Comparison of ENCODE assay signal across 11 mouse cellular contexts in genomic region chr12:27928366-27928963, GRCm38 (mm10).
DNase-seq lines count a peak whose midpoint lies in the region; ATAC-seq lines count a peak whose summit lies in the region.
"Had no signal": no experiment of that assay in that cellular context is flagged by ENCODE, and none has a peak within 500 bp of the region (broad histone marks: within the 10 kb centered on the region; RNA-seq: fewer than 3 reads in every experiment).

No protein-coding gene starts in this region.

- H3K36me3 ChIP-seq in kidney, embryonic 15.5 days, result no peaks in the 10 kb centered on the region
- no peaks in the 10 kb centered on the region for H3K36me3 ChIP-seq in embryonic facial prominence, embryonic 14.5 days (ENCODE audit: control insufficient read depth, insufficient read depth, low read length)
- no peaks in the 10 kb centered on the region for H3K36me3 ChIP-seq in limb, embryonic 12.5 days
- H3K36me3 ChIP-seq: G1E; heart, embryonic 15.5 days had no signal

- no peak overlapping the region for H3K4me2 ChIP-seq in kidney, embryonic 15.5 days
- 0 out of 2 replicates have a peak overlapping the region, but pooled peaks have one; percentile 6 for H3K4me2 ChIP-seq in embryonic facial prominence, embryonic 14.5 days (ENCODE audit: low read depth, low read length)
- no peak overlapping the region; the same call in 1 of the 2 replicates for H3K4me2 ChIP-seq in limb, embryonic 12.5 days
- H3K4me2 ChIP-seq: heart, embryonic 15.5 days had no signal

- no peaks in the 10 kb centered on the region for H3K9me3 ChIP-seq in kidney, embryonic 15.5 days (replicated peaks)
- no peaks in the 10 kb centered on the region for H3K9me3 ChIP-seq in embryonic facial prominence, embryonic 14.5 days (ENCODE audit: control insufficient read depth, low read length)
- H3K9me3 ChIP-seq in limb, embryonic 12.5 days, result peaks cover 7% of the 10 kb centered on the region; the same call in 1 of the 2 replicates
- H3K9me3 ChIP-seq: heart, embryonic 15.5 days had no signal

- DNase-seq in kidney, adult 11 months, result no peak
- peak; percentile 36 for DNase-seq in brain, adult 2 months (ENCODE audit: low read depth, low spot score)
- peak; percentile 85 for DNase-seq in embryonic facial prominence, embryonic 14.5 days (ENCODE audit: low spot score)
- no peak for DNase-seq in spleen, adult 12 weeks (ENCODE audit: low spot score)
- DNase-seq in layer of hippocampus, adult 8-10 months (ENCODE audit: low spot score in 2 of 2), result no peak
- DNase-seq: thymus, postnatal 14 days had no signal

- peaks cover 18% of the 10 kb centered on the region for H3K4me1 ChIP-seq in kidney, embryonic 15.5 days
- H3K4me1 ChIP-seq in embryonic facial prominence, embryonic 14.5 days (ENCODE audit: control insufficient read depth, insufficient read depth, low read length), result peaks cover 21% of the 10 kb centered on the region
- H3K4me1 ChIP-seq in limb, embryonic 12.5 days (replicated peaks), result peaks cover 30% of the 10 kb centered on the region

- peak; percentile 60 for ATAC-seq in kidney, embryonic 15.5 days (replicated peaks; ENCODE audit: low FRiP score)
- peak; percentile 68; the same call in 1 of the 2 replicates for ATAC-seq in embryonic facial prominence, embryonic 14.5 days (ENCODE audit: low read depth)
- peak; percentile 56; the same call in 1 of the 2 replicates for ATAC-seq in limb, embryonic 12.5 days (ENCODE audit: insufficient number of reproducible peaks, insufficient read depth, low FRiP score, low TSS enrichment, low read depth)

- WGBS in kidney, embryonic 15.5 days, result 35% methylated on average over 11 of the region's 11 CpGs
- 20% methylated on average over 11 of the region's 11 CpGs for WGBS in embryonic facial prominence, embryonic 14.5 days
- WGBS in limb, embryonic 12.5 days, result 34% methylated on average over 11 of the region's 11 CpGs

- H3K4me3 ChIP-seq in kidney, embryonic 15.5 days (replicated peaks), result no peak overlapping the region
- H3K4me3 ChIP-seq in embryonic facial prominence, embryonic 14.5 days (ENCODE audit: low read depth, low read length), result no peak overlapping the region
- no peak overlapping the region for H3K4me3 ChIP-seq in limb, embryonic 12.5 days (replicated peaks)
- H3K4me3 ChIP-seq: heart, embryonic 15.5 days had no signal

- H3K9ac ChIP-seq in kidney, embryonic 15.5 days, result no peak overlapping the region
- no peak overlapping the region for H3K9ac ChIP-seq in embryonic facial prominence, embryonic 14.5 days (ENCODE audit: low read depth, low read length)
- H3K9ac ChIP-seq in limb, embryonic 12.5 days (replicated peaks), result no peak overlapping the region
- H3K9ac ChIP-seq: heart, embryonic 15.5 days had no signal

- H3K27me3 ChIP-seq in kidney, embryonic 15.5 days, result no peaks in the 10 kb centered on the region
- H3K27me3 ChIP-seq in embryonic facial prominence, embryonic 14.5 days (replicated peaks; ENCODE audit: control insufficient read depth, insufficient read depth, low read length), result no peaks in the 10 kb centered on the region
- no peaks in the 10 kb centered on the region for H3K27me3 ChIP-seq in limb, embryonic 12.5 days
- H3K27me3 ChIP-seq: heart, embryonic 15.5 days had no signal

- no peak overlapping the region for H3K27ac ChIP-seq in kidney, embryonic 15.5 days
- no peak overlapping the region for H3K27ac ChIP-seq in embryonic facial prominence, embryonic 14.5 days (replicated peaks; ENCODE audit: low read depth, low read length)
- H3K27ac ChIP-seq in limb, embryonic 12.5 days, result 0 out of 2 replicates have a peak overlapping the region, but pooled peaks have one; percentile 51
- H3K27ac ChIP-seq: heart, embryonic 15.5 days; macrophage had no signal

Comparison
In these comparisons a context has a peak if more than half of its experiments do, and no peak if none do; other contexts are left out.
1. DNase-seq: peak in brain, adult 2 months (single experiment) and embryonic facial prominence, embryonic 14.5 days (single experiment); none in kidney, adult 11 months (single experiment), spleen, adult 12 weeks (single experiment) and layer of hippocampus, adult 8-10 months (0 of 2).
2. Peak in every context shown above with its lines, with median percentiles within 50 percentile points of each other: ATAC-seq.